Mouse (Mus musculus) hindbrain, embryonic 16.5 days (tissue): Measurements from ENCODE around the gene Ppa2. TPM values are rescaled to one million over a fixed set of nuclear protein-coding genes. Genes with fewer than 3 reads are reported as not detected.

ENCODE experiments used
- polyA plus RNA-seq: library from polyadenylated mRNA; unstranded; fragments of >200 nt; fragmentation: Nextera tagmentation; extraction: Ambion mirVana; gene quantifications from 2 replicates; pipeline ENCODE4 v1.2.1, GENCODE M21; 2015

The Ppa2 gene
- polyA plus RNA-seq, 1 experiment from 2014 or later, result 89.2 TPM

Other genes starting within 250 kb of the Ppa2 start
- 15.7 and 16.1 TPM in 2 replicates for gene Ints12, start 218.3 kb upstream of the Ppa2 start, polyA plus RNA-seq
- 2.8 and 4.0 TPM in 2 replicates for gene Gstcd, start 218.1 kb upstream of the Ppa2 start, polyA plus RNA-seq
- gene Arhgef38, start 75.2 kb upstream of the Ppa2 start, polyA plus RNA-seq, result 0.04 TPM in 2 replicates
- 12.7 and 13.7 TPM in 2 replicates for gene Tet2, start 235.0 kb downstream of the Ppa2 start, polyA plus RNA-seq